Mouse (Mus musculus) liver, postnatal 0 days (tissue): ENCODE data around the gene Hspb9. TPM values are rescaled to one million over a fixed set of nuclear protein-coding genes. Genes with fewer than 3 reads are reported as not detected.

Experiments
- ATAC-seq: fragments of 200-750 bp; cut with Nextera tagmentation; 2 replicates; pipeline ENCODE4 v1.8.0; 2017; ENCODE audit warnings: mild to moderate bottlenecking, moderate library complexity
- DNase-seq: peaks from one replicate; pipeline ENCODE4 v3.0.0-alpha.2; 2016
- H3K27ac ChIP-seq: fragments of 300-500 bp; sonication (generic); 2 replicates; pipeline ENCODE4 v1.5.1; 2014; ENCODE audit warnings: antibody characterized with exemption, moderate library complexity, mild to moderate bottlenecking, low read depth
- H3K27me3 ChIP-seq: fragments of 300-500 bp; sonication (generic); 2 replicates; pipeline ENCODE4 v1.6.1; 2014; ENCODE audit warnings: low read length, control low read depth, mixed read lengths; ENCODE audit not compliant: insufficient read depth
- H3K36me3 ChIP-seq: fragments of 300-500 bp; sonication (generic); replicated peaks from 2 replicates; pipeline ENCODE4 v1.6.1; 2014; ENCODE audit warnings: mild to moderate bottlenecking, control low read depth, low read length, moderate library complexity, mixed read lengths; ENCODE audit not compliant: insufficient read depth
- H3K4me1 ChIP-seq: fragments of 300-500 bp; sonication (generic); 2 replicates; pipeline ENCODE4 v1.6.1; 2014; ENCODE audit warnings: antibody characterized with exemption, mild to moderate bottlenecking, control low read depth; ENCODE audit not compliant: insufficient read depth
- H3K4me2 ChIP-seq: fragments of 300-500 bp; sonication (generic); 2 replicates; pipeline ENCODE4 v1.6.1; 2014; ENCODE audit warnings: low read depth, mild to moderate bottlenecking, low read length, moderate library complexity, mixed read lengths
- H3K4me3 ChIP-seq: fragments of 300-500 bp; sonication (generic); 2 replicates; pipeline ENCODE4 v1.5.1; 2014; ENCODE audit warnings: low read depth, low read length
- H3K9ac ChIP-seq: fragments of 300-500 bp; sonication (generic); replicated peaks from 2 replicates; pipeline ENCODE4 v1.6.1; 2014; ENCODE audit warnings: mild to moderate bottlenecking, moderate library complexity
- H3K9me3 ChIP-seq: fragments of 300-500 bp; sonication (generic); 2 replicates; pipeline ENCODE4 v1.6.1; 2016; ENCODE audit warnings: mild to moderate bottlenecking, control low read depth, low read length, mixed read lengths
- CTCF ChIP-seq: sonication (generic); IDR thresholded peaks from 2 replicates; pipeline ENCODE4 v1.5.1; 2016; ENCODE audit warnings: antibody characterized with exemption, low read depth
- EP300 ChIP-seq: IDR thresholded peaks from 2 replicates; pipeline ENCODE4 v1.6.1; 2016; ENCODE audit warnings: antibody characterized with exemption, low read depth, mild to moderate bottlenecking
- WGBS: fragments of 180-500 bp; shearing (Covaris S2); extraction: QIAGEN DNeasy Blood & Tissue Kit; methylation state at CpG from one replicate; pipeline ENCODE4 v1.1.7; 2014; ENCODE audit not compliant: insufficient replicate concordance; 5-methylcytosine and 5-hydroxymethylcytosine counted together
- polyA plus RNA-seq: library from polyadenylated mRNA; unstranded; fragments of >200 nt; fragmentation: Nextera tagmentation; extraction: Ambion mirVana; gene quantifications from 2 replicates; pipeline ENCODE4 v1.2.1, GENCODE M21; 2015

Gene Hspb9
- polyA plus RNA-seq, result 0.35 and 0.40 TPM in 2 replicates

DNA sequence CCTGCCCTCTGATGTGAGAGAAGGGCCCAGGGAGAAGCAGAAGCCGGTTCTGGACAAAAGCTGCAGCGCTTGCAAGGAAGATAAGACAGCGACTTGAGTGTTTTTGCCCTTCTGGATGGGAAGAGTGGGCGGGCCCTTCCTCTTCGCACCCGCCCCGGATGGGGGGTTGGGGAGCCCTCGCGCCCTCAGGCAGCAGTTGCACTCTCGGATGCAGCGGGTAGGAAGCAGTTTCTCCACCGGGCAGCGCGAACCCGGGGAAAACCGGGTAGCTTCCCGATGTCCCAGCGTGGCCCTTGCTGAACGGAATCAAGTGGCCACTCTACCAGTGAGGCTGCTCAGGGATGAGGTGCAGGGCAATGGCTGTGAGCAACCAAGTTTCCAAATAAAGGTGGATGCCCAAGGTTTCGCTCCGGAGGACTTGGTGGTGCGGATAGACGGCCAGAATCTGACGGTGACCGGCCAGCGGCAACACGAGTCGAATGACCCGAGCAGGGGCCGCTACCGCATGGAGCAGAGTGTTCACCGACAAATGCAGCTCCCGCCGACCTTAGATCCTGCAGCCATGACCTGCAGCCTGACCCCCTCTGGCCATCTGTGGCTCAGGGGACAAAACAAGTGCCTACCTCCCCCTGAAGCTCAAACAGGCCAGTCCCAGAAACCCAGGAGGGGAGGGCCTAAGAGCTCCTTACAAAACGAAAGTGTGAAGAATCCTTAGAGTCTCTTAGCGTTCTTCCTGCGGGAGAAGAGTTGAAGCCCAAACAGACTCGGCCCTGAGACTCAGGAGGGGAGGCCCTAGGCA is at the start of gene Hspb9:
TSS of gene Hspb9 (plus strand) at position 116 of the 799 bp plus-strand sequence.
- peak within 1 kb of the TSS; percentile 62 for H3K9ac ChIP-seq
- TF ChIP-seq CTCF (no peak), EP300 (0 out of 2 replicates have a peak, but pooled peaks have one; percentile 25)
- H3K4me2 ChIP-seq, result peak within 1 kb of the TSS; percentile 84
- WGBS, result 4% methylated on average over 38 of the region's 38 CpGs
- no peaks in the 10 kb centered on the region for H3K9me3 ChIP-seq
- peak within 1 kb of the TSS; percentile 66 for H3K27ac ChIP-seq
- H3K4me3 ChIP-seq, result peak within 1 kb of the TSS; percentile 40
- DNase-seq (peak; percentile 82), ATAC-seq (peak; percentile 53)
- H3K27me3 ChIP-seq, result no peaks in the 10 kb centered on the region
- peaks cover 46% of the 10 kb centered on the region for H3K36me3 ChIP-seq
- peaks cover 28% of the 10 kb centered on the region for H3K4me1 ChIP-seq

DNA sequence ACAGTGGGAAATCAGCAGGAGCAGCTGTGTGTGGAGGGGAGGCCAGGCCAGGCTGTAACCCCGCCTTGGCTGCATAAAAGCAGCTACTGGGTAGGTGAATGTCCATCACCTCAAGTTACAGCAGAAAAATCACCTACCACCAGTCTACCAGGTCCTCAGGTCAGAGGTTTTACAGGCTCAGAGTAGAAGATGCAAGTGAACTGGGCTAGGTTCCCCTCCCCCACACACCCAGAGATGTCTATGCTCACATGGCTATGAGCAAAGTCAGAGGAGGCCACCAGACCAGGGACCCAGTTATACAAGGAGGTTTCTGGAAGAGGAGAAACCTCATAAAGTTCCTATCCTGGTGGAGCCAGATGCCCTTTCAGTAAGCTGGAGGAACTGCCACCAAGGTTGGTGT is 42.6 kb upstream of the Hspb9 start:
- 90% methylated on average over 1 of the region's 1 CpGs for WGBS
- DNase-seq, result no peak
- H3K4me1 ChIP-seq, result no peaks in the 10 kb centered on the region
- no peak overlapping the region for H3K27ac ChIP-seq
- no peaks in the 10 kb centered on the region for H3K36me3 ChIP-seq
- H3K4me3 ChIP-seq, result no peak overlapping the region
- TF ChIP-seq CTCF, result no peak
- no peak for TF ChIP-seq EP300
- no peak overlapping the region for H3K9ac ChIP-seq
- peaks cover 8% of the 10 kb centered on the region; the same call in 1 of the 2 replicates for H3K27me3 ChIP-seq
- no peak overlapping the region for H3K4me2 ChIP-seq
- no peak for ATAC-seq
- no peaks in the 10 kb centered on the region for H3K9me3 ChIP-seq

DNA sequence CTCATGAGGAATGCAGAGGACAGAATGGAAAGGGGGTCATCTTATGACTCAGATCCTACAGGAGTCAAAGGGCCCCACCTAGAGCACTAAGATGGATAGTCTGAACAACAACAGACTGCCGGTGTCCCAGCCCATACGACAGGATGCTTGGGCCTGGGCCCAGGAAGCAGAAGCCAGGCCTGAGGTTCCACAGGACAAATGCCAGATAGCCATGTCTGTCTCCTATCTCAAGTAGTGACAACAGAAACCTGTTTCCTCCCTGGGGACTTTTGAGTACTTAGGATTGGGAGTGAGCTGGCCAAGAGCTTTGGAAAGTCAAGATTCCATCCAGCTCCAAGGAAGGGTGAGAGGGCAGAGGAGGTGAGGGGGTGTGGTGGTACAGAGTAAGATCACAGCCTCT is 41.7 kb upstream of the Hspb9 start:
- 48% methylated on average over 2 of the region's 2 CpGs for WGBS
- no peaks in the 10 kb centered on the region for H3K9me3 ChIP-seq
- H3K27ac ChIP-seq, result no peak overlapping the region
- no peaks in the 10 kb centered on the region for H3K4me1 ChIP-seq
- H3K4me3 ChIP-seq, result no peak overlapping the region
- TF ChIP-seq EP300 (no peak), CTCF (no peak)
- no peak for ATAC-seq
- peaks cover 8% of the 10 kb centered on the region; the same call in 1 of the 2 replicates for H3K27me3 ChIP-seq
- DNase-seq, result no peak
- H3K9ac ChIP-seq, result no peak overlapping the region
- no peak overlapping the region for H3K4me2 ChIP-seq
- H3K36me3 ChIP-seq, result no peaks in the 10 kb centered on the region

DNA sequence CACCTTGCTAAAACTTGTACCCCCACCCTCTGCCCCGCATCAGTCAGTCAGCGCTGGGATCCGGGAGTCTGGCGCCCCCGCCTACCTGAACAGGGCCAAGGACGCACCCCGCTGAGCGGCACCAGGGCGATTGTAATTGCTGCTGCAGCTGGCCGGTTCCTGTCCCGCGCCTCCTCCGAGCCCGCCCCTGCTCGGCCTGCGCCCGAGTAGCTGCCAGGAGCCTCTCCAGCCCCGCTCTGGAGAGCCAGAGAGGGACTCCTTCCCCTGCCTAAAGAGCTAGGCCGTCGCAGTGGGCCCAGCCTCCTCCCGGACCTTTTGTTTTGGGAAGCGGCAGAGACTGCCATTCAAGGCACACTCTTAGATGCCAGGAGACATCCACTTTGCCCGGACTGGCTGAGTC is 40.5 kb upstream of the Hspb9 start:
- Histone ChIP-seq H3K9ac (no peak overlapping the region), H3K9me3 (no peaks in the 10 kb centered on the region), H3K27ac (no peak overlapping the region), H3K4me2 (no peak overlapping the region), H3K27me3 (peaks cover 8% of the 10 kb centered on the region; the same call in 1 of the 2 replicates), H3K4me1 (no peaks in the 10 kb centered on the region), H3K36me3 (no peaks in the 10 kb centered on the region), H3K4me3 (no peak overlapping the region)
- DNase-seq (peak; percentile 20), ATAC-seq (no peak)
- no peak for TF ChIP-seq CTCF
- no peak for TF ChIP-seq EP300
- 11% methylated on average over 23 of the region's 23 CpGs for WGBS

GRCm38 (mm10) chr11:100677810-100678209 is 35.8 kb upstream of the Hspb9 start:
- Histone ChIP-seq H3K27me3 (peaks cover 8% of the 10 kb centered on the region; the same call in 1 of the 2 replicates), H3K9me3 (no peaks in the 10 kb centered on the region), H3K4me3 (no peak overlapping the region), H3K27ac (no peak overlapping the region), H3K4me1 (no peaks in the 10 kb centered on the region), H3K9ac (no peak overlapping the region), H3K4me2 (no peak overlapping the region), H3K36me3 (no peaks in the 10 kb centered on the region)
- DNase-seq (no peak), ATAC-seq (no peak)
- 50% methylated on average over 7 of the region's 7 CpGs for WGBS
- TF ChIP-seq EP300, result no peak
- no peak for TF ChIP-seq CTCF

- Histone ChIP-seq H3K36me3 (no peaks in the 10 kb centered on the region), H3K4me1 (no peaks in the 10 kb centered on the region), H3K27ac (no peak overlapping the region), H3K9ac (no peak overlapping the region), H3K4me2 (no peak overlapping the region), H3K27me3 (no peaks in the 10 kb centered on the region), H3K9me3 (no peaks in the 10 kb centered on the region), H3K4me3 (no peak overlapping the region)
- TF ChIP-seq EP300 (no peak), CTCF (no peak)
- 73% methylated on average over 5 of the region's 5 CpGs for WGBS
- DNase-seq (no peak), ATAC-seq (no peak)
Observed at GRCm38 (mm10) chr11:100681826-100682225, 31.8 kb upstream of the Hspb9 start.
